Mouse (Mus musculus): ENCODE measurements around the gene Otop2. TPM values are rescaled to one million over a fixed set of nuclear protein-coding genes. Genes with fewer than 3 reads are reported as not detected.

The Otop2 gene
- polyA plus RNA-seq, 1 experiment, result 0.65 TPM

DNA sequence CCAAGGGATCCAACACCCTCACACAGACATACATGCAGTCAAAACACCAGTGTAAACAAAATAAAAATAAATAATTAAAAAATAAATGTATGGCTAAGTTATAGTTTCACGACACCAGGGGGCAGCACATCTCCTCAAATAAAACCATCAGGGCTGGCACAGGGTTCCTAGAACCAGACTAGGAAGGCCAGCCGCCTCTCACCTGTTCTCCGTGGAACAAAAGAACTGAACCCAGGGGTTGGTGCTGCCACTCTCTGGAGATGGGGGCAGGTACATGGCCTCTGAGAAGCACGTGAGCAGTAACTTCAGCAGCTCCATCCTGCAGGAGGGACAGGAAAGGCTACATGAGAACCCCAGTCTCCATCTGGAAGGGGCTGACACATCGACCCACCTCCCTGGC, 51.5 kb downstream of the Otop2 start:
- Histone ChIP-seq H3K27me3 (ENCODE audit: control insufficient read depth, insufficient read depth, low read length) (no peaks in the 10 kb centered on the region), H3K27ac (ENCODE audit: insufficient read depth, low read length) (no peak overlapping the region), H3K4me1 (ENCODE audit: control insufficient read depth, insufficient read depth, low read length) (peaks cover 12% of the 10 kb centered on the region; the same call in 1 of the 2 replicates), H3K4me3 (replicated peaks; ENCODE audit: insufficient read depth, low read depth, low read length) (no peak overlapping the region)
- WGBS, result 15% methylated on average over 5 of the region's 5 CpGs
- DNase-seq, result peak; percentile 82 to 84
- TF ChIP-seq POLR2A (IDR thresholded peaks at IDR 0.05; ENCODE audit: borderline replicate concordance, insufficient read depth, low read length) (no peak), CTCF (IDR thresholded peaks at IDR 0.05; ENCODE audit: borderline replicate concordance, insufficient read depth, low read depth, low read length) (peak; percentile 61; the same call in 1 of the 2 replicates)

DNA sequence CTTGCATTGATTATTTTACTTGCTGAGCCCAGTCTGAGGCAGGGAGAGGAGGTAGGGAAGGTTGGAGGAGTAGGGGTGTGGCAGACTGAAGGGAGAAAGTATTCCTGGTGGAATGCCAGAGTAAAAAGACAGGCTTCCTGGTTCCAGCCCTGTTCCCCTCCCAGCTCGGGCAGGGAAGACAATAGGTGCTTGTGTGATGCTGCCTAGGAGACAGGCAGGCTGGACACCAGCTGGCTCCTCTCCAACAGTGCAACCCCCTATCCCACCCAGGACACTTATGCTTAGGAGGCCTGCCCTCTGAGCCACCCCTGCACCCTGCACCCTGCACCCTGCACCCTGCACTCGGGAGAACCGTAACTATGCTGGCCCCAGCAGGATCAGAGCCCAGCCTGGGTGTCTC, 52.3 kb downstream of the Otop2 start:
- no peak overlapping the region for H3K27ac ChIP-seq (ENCODE audit: insufficient read depth, low read length)
- WGBS, result 39% methylated on average over 3 of the region's 3 CpGs
- H3K4me1 ChIP-seq (ENCODE audit: control insufficient read depth, insufficient read depth, low read length), result peaks cover 18% of the 10 kb centered on the region
- H3K27me3 ChIP-seq (ENCODE audit: control insufficient read depth, insufficient read depth, low read length), result no peaks in the 10 kb centered on the region
- TF ChIP-seq POLR2A (IDR thresholded peaks at IDR 0.05; ENCODE audit: borderline replicate concordance, insufficient read depth, low read length), result no peak
- no peak for TF ChIP-seq CTCF (IDR thresholded peaks at IDR 0.05; ENCODE audit: borderline replicate concordance, insufficient read depth, low read depth, low read length)
- DNase-seq, result peak in 1 of 2 experiments; percentile 40
- no peak overlapping the region for H3K4me3 ChIP-seq (replicated peaks; ENCODE audit: insufficient read depth, low read depth, low read length)

GRCm38 (mm10) chr11:115359726-115360125, 52.8 kb downstream of the Otop2 start:
- H3K4me1 ChIP-seq (ENCODE audit: control insufficient read depth, insufficient read depth, low read length), result peaks cover 18% of the 10 kb centered on the region
- TF ChIP-seq POLR2A (IDR thresholded peaks at IDR 0.05; ENCODE audit: borderline replicate concordance, insufficient read depth, low read length), result no peak
- TF ChIP-seq CTCF (IDR thresholded peaks at IDR 0.05; ENCODE audit: borderline replicate concordance, insufficient read depth, low read depth, low read length), result no peak
- WGBS, result 42% methylated on average over 6 of the region's 6 CpGs
- DNase-seq, result no peak
- H3K27ac ChIP-seq (ENCODE audit: insufficient read depth, low read length), result no peak overlapping the region
- H3K27me3 ChIP-seq (ENCODE audit: control insufficient read depth, insufficient read depth, low read length), result no peaks in the 10 kb centered on the region
- no peak overlapping the region for H3K4me3 ChIP-seq (replicated peaks; ENCODE audit: insufficient read depth, low read depth, low read length)

- no peak overlapping the region for H3K27ac ChIP-seq (ENCODE audit: insufficient read depth, low read length)
- 71% methylated on average over 3 of the region's 3 CpGs for WGBS
- TF ChIP-seq POLR2A (IDR thresholded peaks at IDR 0.05; ENCODE audit: borderline replicate concordance, insufficient read depth, low read length) (no peak), CTCF (IDR thresholded peaks at IDR 0.05; ENCODE audit: borderline replicate concordance, insufficient read depth, low read depth, low read length) (no peak)
Measured at GRCm38 (mm10) chr11:115364136-115364535, 57.2 kb downstream of the Otop2 start.

DNA sequence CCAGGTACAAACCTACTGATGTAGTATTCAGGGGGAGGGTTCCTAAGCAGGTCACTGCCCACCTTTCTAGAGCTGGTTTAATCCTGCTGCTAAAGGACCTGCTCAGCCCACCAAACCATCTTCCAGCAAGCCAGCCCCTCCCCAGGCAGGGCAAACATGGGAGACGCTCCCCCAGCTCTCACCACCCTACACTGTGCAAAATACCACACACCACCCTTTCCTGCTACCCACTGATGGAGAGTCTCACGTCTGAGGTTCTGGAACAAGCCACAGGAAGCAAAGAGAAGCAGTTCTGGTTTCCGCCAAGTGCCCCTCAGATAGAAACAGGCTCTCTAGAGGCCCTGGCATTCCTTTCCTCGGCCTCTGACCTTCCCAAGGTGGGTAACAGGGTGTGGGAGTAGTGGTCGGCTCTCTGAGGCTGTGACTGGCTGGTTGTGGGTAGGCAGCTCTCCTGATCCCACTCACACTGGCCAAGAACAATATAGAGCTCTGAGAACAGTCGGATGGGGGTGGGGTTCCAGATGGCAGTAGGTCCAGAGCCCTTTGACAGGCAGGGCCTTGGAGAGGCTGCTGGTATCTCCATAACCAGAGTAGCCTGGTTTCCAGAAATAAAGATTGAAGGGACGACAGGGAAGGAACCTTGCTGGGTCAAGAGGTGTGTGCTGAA, 59.2 kb downstream of the Otop2 start:
- DNase-seq, result peak; percentile 58 to 60
- 24% methylated on average over 7 of the region's 7 CpGs for WGBS
- H3K27ac ChIP-seq (ENCODE audit: insufficient read depth, low read length), result peak overlapping the region; percentile 25; the same call in 1 of the 2 replicates
- peak overlapping the region; percentile 63 for H3K4me3 ChIP-seq (replicated peaks; ENCODE audit: insufficient read depth, low read depth, low read length)
- H3K4me1 ChIP-seq (ENCODE audit: control insufficient read depth, insufficient read depth, low read length), result peaks cover 18% of the 10 kb centered on the region
- H3K27me3 ChIP-seq (ENCODE audit: control insufficient read depth, insufficient read depth, low read length), result no peaks in the 10 kb centered on the region
- TF ChIP-seq CTCF (IDR thresholded peaks at IDR 0.05; ENCODE audit: borderline replicate concordance, insufficient read depth, low read depth, low read length) (no peak), POLR2A (IDR thresholded peaks at IDR 0.05; ENCODE audit: borderline replicate concordance, insufficient read depth, low read length) (no peak)

More at GRCm38 (mm10) chr11:115364136-115364535, 57.2 kb downstream of the Otop2 start:
- peak; percentile 39 to 45 for DNase-seq
- Histone ChIP-seq H3K4me3 (replicated peaks; ENCODE audit: insufficient read depth, low read depth, low read length) (no peak overlapping the region), H3K27me3 (ENCODE audit: control insufficient read depth, insufficient read depth, low read length) (no peaks in the 10 kb centered on the region), H3K4me1 (ENCODE audit: control insufficient read depth, insufficient read depth, low read length) (peaks cover 20% of the 10 kb centered on the region)

DNA sequence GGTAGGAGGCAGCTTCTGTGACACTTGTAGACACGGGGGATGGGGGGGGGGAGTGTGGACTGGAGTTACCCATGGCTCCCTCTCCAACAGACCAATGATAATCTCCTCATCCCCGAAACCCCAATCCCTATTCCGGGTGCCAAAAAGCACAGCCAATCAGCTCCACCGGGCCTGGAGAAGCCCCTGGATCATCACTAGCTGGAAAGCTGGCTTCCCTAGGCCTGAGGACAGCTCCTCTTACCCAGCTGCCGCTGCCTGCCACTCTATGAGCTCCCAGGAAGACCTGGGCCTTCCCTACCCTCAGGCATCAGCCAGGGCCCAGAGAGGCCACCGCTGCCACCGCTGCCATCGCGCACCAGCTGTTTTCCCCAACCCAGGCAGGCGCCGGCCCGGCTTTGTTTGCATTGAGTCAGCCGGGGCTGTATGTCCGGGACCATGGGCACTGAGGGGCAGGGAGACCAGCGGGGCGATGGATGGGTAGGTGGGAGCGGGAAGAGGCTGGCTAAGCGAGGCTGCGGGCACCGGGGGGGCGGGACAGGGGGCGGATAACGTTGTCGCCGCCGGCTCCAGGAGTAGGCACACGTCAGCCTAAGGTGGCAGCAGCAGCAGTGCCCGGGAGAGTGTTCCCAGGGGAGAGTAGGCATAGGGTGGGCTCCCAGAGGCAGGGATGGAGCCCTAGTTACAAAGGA, 59.9 kb downstream of the Otop2 start:
- peak; percentile 71 to 79 for DNase-seq
- Histone ChIP-seq H3K4me1 (ENCODE audit: control insufficient read depth, insufficient read depth, low read length) (peaks cover 16% of the 10 kb centered on the region), H3K27ac (ENCODE audit: insufficient read depth, low read length) (peak overlapping the region; percentile 82), H3K27me3 (ENCODE audit: control insufficient read depth, insufficient read depth, low read length) (no peaks in the 10 kb centered on the region), H3K4me3 (replicated peaks; ENCODE audit: insufficient read depth, low read depth, low read length) (peak overlapping the region; percentile 63)
- peak; percentile 27; the same call in 1 of the 2 replicates for TF ChIP-seq POLR2A (IDR thresholded peaks at IDR 0.05; ENCODE audit: borderline replicate concordance, insufficient read depth, low read length)
- TF ChIP-seq CTCF (IDR thresholded peaks at IDR 0.05; ENCODE audit: borderline replicate concordance, insufficient read depth, low read depth, low read length), result no peak
- 1% methylated on average over 28 of the region's 28 CpGs for WGBS

- Histone ChIP-seq H3K4me3 (replicated peaks; ENCODE audit: insufficient read depth, low read depth, low read length) (peak within 1 kb of the TSS; percentile 63), H3K27ac (ENCODE audit: insufficient read depth, low read length) (peak within 1 kb of the TSS; percentile 82), H3K4me1 (ENCODE audit: control insufficient read depth, insufficient read depth, low read length) (peaks cover 15% of the 10 kb centered on the region), H3K27me3 (ENCODE audit: control insufficient read depth, insufficient read depth, low read length) (no peaks in the 10 kb centered on the region)
- peak; percentile 91 to 92 for DNase-seq
- under 1% methylated on average over 39 of the region's 39 CpGs for WGBS
- peak; percentile 80; the same call in 1 of the 2 replicates for TF ChIP-seq POLR2A (IDR thresholded peaks at IDR 0.05; ENCODE audit: borderline replicate concordance, insufficient read depth, low read length)
- TF ChIP-seq CTCF (IDR thresholded peaks at IDR 0.05; ENCODE audit: borderline replicate concordance, insufficient read depth, low read depth, low read length), result no peak
Measured at GRCm38 (mm10) chr11:115367395-115367944, 60.5 kb downstream of the Otop2 start, which contains the start of gene Hid1. TSS of gene Hid1 (minus strand) at chr11:115367756.

Measured in cerebellum, adult 2 months (tissue).